Mouse (Mus musculus) retina, postnatal 7 days (tissue): ENCODE measurements around the gene Prox1.

Experiments
- DNase-seq: peaks from one replicate; pipeline ENCODE4 v3.0.0-alpha.2; 2012; ENCODE audit warnings: low read depth, low spot score

The Prox1 gene

GRCm38 (mm10) chr1:190169911-190170818 lies at the start of gene Prox1:
Prox1 (minus strand) TSS chr1:190170714.
- DNase-seq = peak; percentile 56

GRCm38 (mm10) chr1:190216621-190217020 lies 46.1 kb upstream of the Prox1 start:
- no peak for DNase-seq

DNA sequence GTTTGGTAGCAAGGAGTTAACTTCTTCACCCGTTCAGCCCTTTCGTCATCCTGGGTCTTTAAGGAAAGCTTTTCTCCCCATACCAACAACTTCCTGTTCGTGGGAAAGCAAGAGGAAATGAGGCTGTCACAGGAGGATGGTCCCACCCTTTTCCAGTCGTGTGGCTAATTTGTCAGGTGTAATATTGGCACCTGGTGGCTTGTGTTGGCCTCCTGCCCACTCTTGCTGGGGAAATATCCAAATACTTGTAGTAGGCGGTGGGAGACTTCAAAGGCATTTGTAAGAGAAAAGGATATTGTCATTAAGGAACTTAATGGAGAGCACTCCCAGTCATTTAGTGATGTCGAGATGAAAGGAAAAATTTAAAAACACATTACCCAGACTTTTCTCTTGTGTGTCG lies 44.1 kb upstream of the Prox1 start:
- DNase-seq = no peak

- no peak for DNase-seq
These were observed 42.7 kb upstream of the Prox1 start for GRCm38 (mm10) chr1:190213175-190213574.

DNA sequence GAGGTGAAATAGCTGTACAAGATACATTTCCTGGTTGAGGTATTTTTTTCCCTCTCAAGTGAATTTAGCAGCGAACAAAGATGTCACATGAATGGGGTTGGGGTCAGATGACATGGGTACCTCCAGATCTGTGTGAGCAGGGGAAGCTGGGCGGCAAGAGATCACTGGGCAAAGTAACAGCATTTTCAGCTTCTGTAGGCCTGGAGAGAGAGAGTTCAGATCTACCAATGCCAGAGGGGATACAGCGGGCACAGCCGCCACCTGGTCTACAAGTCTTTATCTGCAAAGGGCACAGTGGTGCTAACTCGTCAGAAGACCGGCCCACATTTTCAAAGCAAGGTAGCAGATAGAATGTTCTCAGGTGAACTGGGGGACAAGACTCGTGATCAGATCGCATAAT lies 36.7 kb upstream of the Prox1 start:
- no peak for DNase-seq

DNA sequence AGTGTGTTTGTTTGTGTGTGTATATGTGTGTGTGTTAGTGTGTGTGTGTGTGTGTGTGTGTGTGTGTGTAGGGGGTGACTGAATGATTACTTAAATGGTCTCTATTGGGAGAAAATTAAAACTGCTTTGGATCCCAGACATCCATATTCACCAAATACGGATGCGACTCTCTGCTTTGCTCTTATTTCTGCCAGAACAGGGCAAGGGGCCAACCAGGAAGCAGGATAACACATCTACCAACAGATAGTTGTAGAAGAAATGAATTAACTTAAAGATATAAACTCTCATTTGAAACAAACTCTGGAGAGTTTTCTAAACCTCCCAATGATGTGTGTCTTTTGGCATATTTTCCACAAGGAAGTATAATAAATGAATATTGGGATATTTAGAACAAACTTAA lies 35.2 kb upstream of the Prox1 start:
- DNase-seq = no peak

GRCm38 (mm10) chr1:190204378-190205070 lies 34.0 kb upstream of the Prox1 start:
- DNase-seq = no peak

DNA sequence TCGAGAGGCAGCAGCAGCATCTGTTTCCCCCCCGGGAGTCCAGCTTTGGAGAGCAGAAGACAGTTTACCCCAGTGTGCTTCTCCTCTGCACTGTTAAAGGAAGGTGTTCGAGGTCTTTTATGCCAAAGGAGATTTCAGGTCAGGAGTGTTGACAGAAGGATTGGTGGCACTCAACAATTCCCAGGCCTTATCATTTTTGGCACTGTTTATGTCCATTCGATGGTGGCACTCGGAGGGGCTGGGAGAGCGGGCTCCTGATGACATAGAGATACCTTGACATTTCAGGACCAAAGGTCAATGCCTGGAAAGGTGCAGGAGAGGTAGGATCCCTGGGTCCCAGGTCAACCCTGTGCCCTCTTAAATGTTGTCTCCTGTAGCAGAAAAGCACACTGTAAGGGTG lies 31.2 kb upstream of the Prox1 start:
- no peak for DNase-seq

DNA sequence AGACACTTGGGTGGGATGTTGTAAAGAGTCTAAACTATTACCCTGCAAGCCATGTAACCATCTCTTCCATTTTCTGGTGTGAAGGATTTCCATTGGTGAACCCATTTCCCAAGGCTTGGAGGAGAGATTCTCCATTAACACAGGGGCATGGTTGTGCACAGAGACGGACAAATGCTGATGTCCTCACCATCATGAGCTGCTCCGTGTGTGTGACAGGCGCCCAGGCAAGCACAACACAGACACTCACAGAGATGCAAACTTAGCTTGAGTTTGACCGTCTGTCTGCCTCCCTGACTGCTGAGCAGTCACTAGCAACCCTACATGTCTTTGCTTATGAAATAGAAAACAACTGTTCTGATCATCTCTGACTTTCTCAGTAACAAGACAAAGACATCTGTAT lies 30.5 kb upstream of the Prox1 start:
- DNase-seq = no peak

- DNase-seq = no peak
These were observed 27.7 kb upstream of the Prox1 start for GRCm38 (mm10) chr1:190198247-190198646.

GRCm38 (mm10) chr1:190192011-190192410 lies 21.5 kb upstream of the Prox1 start:
- DNase-seq = no peak

DNA sequence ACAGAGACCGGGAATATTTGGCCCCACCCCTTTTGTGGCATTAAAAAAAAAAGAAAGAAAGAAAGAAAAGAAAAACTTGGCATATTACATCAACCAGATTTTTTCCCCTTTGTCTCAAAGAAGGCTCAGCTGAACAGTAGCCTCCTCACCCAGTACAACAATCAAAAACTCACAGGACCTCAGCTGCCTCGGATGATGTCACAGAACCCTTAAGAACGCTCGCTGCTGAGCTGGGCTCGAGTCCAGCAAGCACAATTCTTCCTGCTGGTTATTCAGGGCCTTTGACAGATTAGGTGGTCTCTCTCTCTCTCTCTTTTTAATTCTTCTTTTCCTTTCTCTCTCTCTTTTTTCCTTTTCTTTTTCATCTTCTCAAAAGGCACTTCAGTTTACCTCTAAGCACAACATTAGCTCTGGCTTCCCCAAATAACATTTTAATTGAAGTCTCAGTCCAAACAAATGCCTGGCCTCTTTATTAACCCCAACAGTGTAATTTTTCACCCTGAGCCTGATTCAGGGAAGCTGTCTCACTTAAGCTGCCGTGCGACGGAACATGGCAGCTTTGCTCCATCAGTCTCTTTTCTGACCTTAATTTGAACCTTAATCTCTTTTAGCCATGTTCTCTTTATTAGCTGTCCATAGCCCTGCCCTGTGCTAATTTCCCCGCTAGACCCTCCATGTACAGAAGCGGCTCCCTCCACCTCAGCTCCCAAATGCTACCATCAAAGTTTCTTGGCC lies 19.9 kb upstream of the Prox1 start:
- DNase-seq = no peak

DNA sequence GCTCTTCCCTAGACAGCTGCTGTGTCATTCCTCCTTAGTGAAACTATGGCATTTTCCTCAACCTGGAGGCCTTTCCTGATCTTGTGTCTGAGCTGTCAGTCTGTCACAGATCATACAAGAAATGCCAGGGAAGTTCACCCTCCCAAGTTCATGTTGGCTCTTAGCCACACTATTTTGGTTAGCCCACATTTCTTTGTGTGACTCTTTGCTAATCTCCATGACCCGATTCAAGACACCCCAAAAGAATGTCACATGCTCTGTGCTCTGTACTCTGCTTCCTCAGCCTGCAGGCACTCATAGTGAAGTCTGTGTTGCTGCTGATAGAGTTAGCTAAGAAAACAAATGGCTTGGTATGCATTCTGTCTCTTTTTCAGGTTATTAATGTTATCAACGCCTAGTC lies 18.6 kb upstream of the Prox1 start:
- DNase-seq = no peak

DNA sequence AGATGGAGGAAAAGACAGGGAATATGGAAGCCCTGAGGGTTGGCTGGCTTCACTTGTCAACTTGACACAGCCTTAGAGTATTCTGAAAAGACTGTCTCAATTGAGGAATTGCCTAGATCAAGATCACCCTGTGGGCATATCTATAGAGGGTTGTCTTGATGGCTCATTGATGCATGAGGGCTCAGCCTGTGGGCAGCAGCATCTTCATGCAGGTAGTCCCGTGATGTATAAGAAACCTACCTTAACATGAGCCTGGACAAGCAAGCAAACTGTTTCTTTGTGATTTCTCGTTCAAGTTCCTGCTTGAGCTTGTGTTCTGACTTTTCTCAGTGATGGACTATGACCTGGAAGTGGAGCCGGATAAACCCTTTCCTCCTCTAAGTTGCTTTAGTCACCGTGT lies 15.8 kb upstream of the Prox1 start:
- no peak for DNase-seq

- no peak for DNase-seq
These were observed 14.8 kb upstream of the Prox1 start for GRCm38 (mm10) chr1:190185284-190185683.

DNA sequence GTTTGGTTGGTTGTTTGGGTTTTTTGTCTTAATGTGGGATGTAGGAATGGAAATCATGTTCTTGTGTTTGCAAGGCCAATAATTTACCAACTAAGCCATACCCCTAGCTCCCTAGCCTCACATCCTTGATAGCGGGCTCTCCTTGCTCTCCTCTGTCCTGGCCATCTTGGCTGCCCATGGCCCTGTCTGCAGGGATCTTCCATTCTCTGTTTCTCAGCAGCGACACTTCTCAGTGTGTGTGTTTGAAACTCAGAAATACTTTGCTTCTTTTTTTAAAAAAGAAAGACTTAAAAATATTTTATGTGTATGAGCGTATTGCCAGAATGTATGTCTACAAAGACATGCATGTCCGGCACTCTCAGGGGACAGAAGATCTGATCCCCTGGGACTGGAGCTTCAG lies 13.1 kb upstream of the Prox1 start:
- no peak for DNase-seq

GRCm38 (mm10) chr1:190181765-190182164 lies 11.3 kb upstream of the Prox1 start:
- DNase-seq = no peak

GRCm38 (mm10) chr1:190180861-190181260 lies 10.3 kb upstream of the Prox1 start:
- DNase-seq = no peak

DNA sequence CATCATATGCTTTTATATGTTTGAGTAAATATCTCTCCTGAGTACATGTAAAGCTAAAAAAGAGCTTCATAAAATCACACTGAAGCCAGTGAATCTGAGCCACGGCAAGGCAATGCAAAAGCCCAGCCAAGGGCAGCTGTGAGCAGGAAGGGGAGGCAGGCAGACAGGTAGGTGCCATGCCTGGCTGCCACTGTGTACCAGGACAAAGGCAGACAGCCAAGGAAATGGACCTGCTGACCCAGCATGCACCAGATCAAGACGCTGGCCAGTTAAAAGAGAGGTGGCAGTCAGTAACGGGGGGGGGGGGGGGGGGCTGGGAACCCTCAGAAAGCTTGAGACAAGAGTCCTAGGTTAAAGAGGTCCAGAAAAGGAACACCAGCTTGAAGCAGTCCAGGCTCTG lies 6.4 kb upstream of the Prox1 start:
- DNase-seq = no peak

DNA sequence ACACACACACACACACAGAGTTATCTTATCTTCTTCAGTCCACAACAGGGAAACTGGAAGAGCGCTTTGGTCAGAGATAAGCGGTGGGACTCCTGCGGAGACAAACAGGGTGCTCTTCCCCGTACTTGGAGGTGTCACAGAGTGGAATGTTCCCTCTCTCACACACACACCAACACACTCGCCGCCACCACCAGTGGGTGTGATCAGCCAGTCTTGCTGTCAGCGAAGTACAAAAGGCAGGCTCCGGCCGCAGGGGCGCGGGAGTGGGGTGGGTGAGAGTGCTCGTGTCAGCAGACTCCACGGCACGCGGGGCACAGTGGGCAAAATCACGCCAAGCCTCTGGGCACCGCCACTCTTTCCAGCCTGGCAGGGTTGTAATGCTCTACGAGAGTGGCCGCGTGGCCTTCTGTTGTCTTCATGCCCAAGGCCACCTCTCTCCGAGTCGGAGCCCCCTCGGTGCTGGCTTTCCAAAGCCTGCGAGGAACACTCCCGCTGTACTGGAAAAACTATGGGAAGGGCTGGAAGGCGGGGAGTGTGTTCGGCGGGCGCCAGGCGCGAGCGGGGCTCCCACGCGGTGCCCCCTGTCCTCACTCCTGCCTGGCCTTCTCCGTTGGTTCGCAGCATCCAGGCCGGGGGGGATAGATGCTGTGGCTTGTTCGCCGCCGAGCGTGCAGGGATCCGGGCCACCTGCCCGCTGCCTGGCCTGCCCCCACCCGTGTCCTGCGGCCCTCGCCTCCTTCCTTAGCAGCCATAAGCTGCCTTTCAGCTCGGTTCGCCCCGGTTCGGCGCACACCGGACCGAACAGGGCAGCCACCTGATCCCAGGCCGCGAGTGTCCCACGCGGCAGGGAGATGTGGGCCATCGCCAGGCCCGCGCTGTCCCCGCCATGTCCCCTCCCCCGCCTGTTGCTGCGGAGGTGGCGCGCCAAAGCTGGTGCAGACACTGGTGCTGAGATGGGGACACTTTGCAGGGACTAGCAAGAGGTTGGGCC lies 4.5 kb upstream of the Prox1 start:
- DNase-seq = no peak

- DNase-seq = no peak
These were observed 3.7 kb upstream of the Prox1 start for GRCm38 (mm10) chr1:190174231-190174630.
